9 mouse cellular contexts compared by ENCODE assay signal in the genomic region with DNA sequence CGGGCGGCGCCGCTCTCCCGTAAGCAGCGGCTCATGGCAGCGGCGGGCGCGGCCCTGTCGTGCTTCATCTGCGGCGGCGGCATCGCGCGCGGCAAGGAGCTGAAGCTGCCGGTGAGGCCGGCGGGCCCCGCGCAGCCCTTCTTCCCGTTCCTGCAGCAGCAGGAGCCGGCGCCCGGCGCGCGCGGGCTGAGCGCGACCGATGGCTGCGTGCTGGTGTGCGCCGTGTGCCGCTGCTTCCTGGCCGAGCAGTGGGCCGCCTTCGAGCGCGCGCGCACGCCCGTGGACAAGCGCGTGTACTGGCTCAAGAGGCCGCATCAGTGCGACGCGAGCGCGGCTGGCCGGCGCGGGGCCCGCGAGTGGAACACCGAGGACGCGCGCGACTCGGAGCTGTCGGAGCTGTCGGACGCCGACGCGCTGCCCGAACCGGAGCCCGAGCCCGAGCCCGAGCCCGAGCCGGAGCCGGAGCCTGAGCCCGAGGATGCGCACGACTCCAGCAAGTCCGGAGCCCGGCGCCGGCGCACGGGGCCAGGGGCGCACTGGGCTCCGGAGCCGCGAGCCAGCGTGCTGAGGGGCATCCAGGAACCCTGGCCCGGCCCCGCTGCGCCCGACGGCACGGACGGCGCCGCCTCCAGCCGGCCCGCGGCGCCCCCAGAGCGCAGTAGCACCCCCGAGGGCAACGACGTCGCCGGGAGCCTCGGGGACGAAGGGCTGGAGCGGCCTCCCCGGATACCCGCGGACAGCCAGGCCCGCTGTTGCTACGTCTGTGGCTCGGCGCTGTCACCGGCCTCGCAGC. TPM values are rescaled to one million over a fixed set of nuclear protein-coding genes. Genes with fewer than 3 reads are reported as not detected.
A peak's percentile ranks its signal among the peaks of the same experiment; 100 is the strongest.
DNase-seq lines count a peak whose midpoint lies in the region; ATAC-seq and TF ChIP-seq lines count a peak whose summit lies in the region.
"Had no signal": no experiment of that assay in that cellular context is flagged by ENCODE, and none has a peak within 500 bp of the region (broad histone marks: within the 10 kb centered on the region; RNA-seq: fewer than 3 reads in every experiment).

No protein-coding gene starts in this region.

- WGBS in limb, embryonic 13.5 days, result under 1% methylated on average over 91 of the region's 125 CpGs

- ATAC-seq in limb, embryonic 13.5 days (ENCODE audit: low FRiP score, low read depth), result no peak

- no peak for TF ChIP-seq CTCF in C2C12 (IDR thresholded peaks at IDR 0.05; ENCODE audit: control insufficient read depth, insufficient read depth, insufficient read length)

- H3K4me3 ChIP-seq in C2C12 (ENCODE audit: insufficient read depth, poor library complexity, severe bottlenecking), result peak overlapping the region; percentile 39
- H3K4me3 ChIP-seq in limb, embryonic 13.5 days, result peak overlapping the region; percentile 73

- no peaks in the 10 kb centered on the region for H3K9me3 ChIP-seq in limb, embryonic 13.5 days

- H3K4me2 ChIP-seq in limb, embryonic 13.5 days (replicated peaks), result peak overlapping the region; percentile 98

- peak overlapping the region; percentile 87 for H3K9ac ChIP-seq in limb, embryonic 13.5 days

- peaks cover 50% of the 10 kb centered on the region for H3K79me2 ChIP-seq in C2C12 (ENCODE audit: control insufficient read depth, insufficient read depth)

- H3K4me1 ChIP-seq in limb, embryonic 13.5 days, result peaks cover 89% of the 10 kb centered on the region

- H3K27ac ChIP-seq in limb, embryonic 13.5 days, result peak overlapping the region; percentile 58; the same call in 1 of the 2 replicates

- H3ac ChIP-seq in C2C12 (ENCODE audit: control insufficient read depth, insufficient read length, low read depth), result peak overlapping the region; percentile 70

- peak; percentile 45 for DNase-seq in embryo, embryonic 10 days (ENCODE audit: low spot score)
- no peak for DNase-seq in embryo, embryonic 10.5 days (ENCODE audit: low spot score)
- peak; percentile 39 to 60 for DNase-seq in cerebellum, postnatal 36 days
- peak; percentile 48 for DNase-seq in heart, postnatal 4 days
- DNase-seq in retina, embryonic 14.5 days (ENCODE audit: low spot score), result peak; percentile 53
- DNase-seq in thymus, adult 18-20 months, result no peak

- peaks cover 10% of the 10 kb centered on the region for H3K36me3 ChIP-seq in C2C12 (ENCODE audit: control insufficient read depth, insufficient read depth)
- no peaks in the 10 kb centered on the region for H3K36me3 ChIP-seq in limb, embryonic 13.5 days
- H3K36me3 ChIP-seq: G1E had no signal

- H3K79me3 ChIP-seq in C2C12 (ENCODE audit: low read depth), result peaks cover 30% of the 10 kb centered on the region

- H3K27me3 ChIP-seq in C2C12 (ENCODE audit: control insufficient read depth, insufficient read depth, insufficient read length), result no peaks in the 10 kb centered on the region
- H3K27me3 ChIP-seq in limb, embryonic 13.5 days, result 0 out of 2 replicates have a peak, but pooled peaks cover 4% of the 10 kb centered on the region

TF ChIP-seq in C2C12, 6 proteins besides CTCF, POLR2A, EP300 and RAD21:
- TF ChIP-seq MAX (IDR thresholded peaks at IDR 0.05) (peak; percentile 16), USF1 (IDR thresholded peaks at IDR 0.05; ENCODE audit: low read depth) (no peak), MYOD1 (IDR thresholded peaks at IDR 0.05; ENCODE audit: control insufficient read depth, insufficient read length, low read depth) (no peak)
TF ChIP-seq in C2C12: peak in this region for 1.

RNA-seq across cellular contexts. Expression of a gene that starts 0.7 kb away (rescaled TPM):
- 15.6 TPM for polyA plus RNA-seq in C2C12 (2012; fragmentation: generic; extraction: Trizol)
- 10 to 100 TPM; 33.5 to 37.4 TPM for total RNA-seq in heart, postnatal 4 days (2021)
- polyA plus RNA-seq in limb, embryonic 13.5 days (2015; fragmentation: Nextera tagmentation; extraction: Ambion mirVana), result 6.9 and 7.1 TPM in 2 replicates

RNA-seq across cellular contexts. Expression of a gene that starts 51.7 kb away (rescaled TPM):
- not detected for polyA plus RNA-seq in C2C12 (2012; fragmentation: generic; extraction: Trizol)
- not detected for total RNA-seq in heart, postnatal 4 days (2021)
- not detected in 2 replicates for polyA plus RNA-seq in limb, embryonic 13.5 days (2015; fragmentation: Nextera tagmentation; extraction: Ambion mirVana)
- total RNA-seq: G1E had no signal
- polyA plus RNA-seq: G1E had no signal

Comparison
In these comparisons a context has a peak if more than half of its experiments do, and no peak if none do; other contexts are left out.
1. DNase-seq: peak in embryo, embryonic 10 days (single experiment), cerebellum, postnatal 36 days (2 of 2), heart, postnatal 4 days (single experiment) and retina, embryonic 14.5 days (single experiment); none in embryo, embryonic 10.5 days (single experiment) and thymus, adult 18-20 months (0 of 2).